Mouse (Mus musculus): ENCODE results near the gene Atp2b2. TPM values are rescaled to one million over a fixed set of nuclear protein-coding genes. Genes with fewer than 3 reads are reported as not detected.

Atp2b2 gene
- polyA plus RNA-seq, 1 experiment, result not detected

DNA sequence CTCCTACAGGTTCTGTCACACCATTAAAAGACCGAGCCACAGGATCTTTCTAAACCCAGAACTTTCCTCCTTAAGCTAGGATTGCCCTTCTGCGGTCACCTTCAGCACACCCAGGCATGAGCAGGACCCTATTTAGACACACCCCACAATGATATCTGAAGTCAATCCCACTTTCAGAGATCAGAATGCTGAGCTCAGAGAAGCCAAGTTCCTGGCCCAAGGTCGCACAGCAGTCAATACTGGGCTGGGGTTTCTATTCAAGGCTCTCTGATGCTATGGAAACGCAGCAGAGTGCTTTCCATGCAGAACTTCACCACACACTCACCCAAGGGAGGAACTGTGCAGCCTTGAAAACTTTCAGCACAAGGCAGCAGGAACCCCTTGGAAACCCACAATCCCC, 157.6 kb downstream of the Atp2b2 start:
- no peak overlapping the region for H3K4me3 ChIP-seq (ENCODE audit: insufficient read depth, low read length)
- no peak for TF ChIP-seq POLR2A (IDR thresholded peaks at IDR 0.05; ENCODE audit: low read depth, low read length)
- TF ChIP-seq CTCF (IDR thresholded peaks at IDR 0.05; ENCODE audit: borderline replicate concordance, insufficient read depth, low read length), result no peak
- H3K27ac ChIP-seq (ENCODE audit: insufficient read depth, low read length), result no peak overlapping the region
- no peaks in the 10 kb centered on the region for H3K4me1 ChIP-seq (ENCODE audit: control insufficient read depth, insufficient read depth, low read length)

DNA sequence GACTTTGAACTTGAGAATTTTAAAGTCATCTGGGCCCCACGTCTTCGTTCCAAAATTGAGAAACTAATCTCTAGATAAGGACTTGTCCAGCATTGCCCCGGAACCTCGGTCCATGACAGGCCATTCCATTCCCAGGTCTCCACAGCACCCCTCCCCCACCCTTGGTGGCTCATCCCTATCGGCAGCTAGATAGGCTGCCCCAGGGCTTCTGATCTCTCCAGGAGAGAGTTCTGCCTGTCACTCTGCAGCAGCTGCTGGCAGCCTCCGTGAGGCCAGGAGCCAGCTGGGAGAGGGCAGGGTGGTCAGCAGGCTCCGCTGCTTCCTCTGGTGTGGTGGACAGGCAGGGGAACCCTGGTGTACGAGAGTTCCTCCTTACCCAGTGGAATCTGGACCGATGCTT, 159.2 kb downstream of the Atp2b2 start:
- TF ChIP-seq CTCF (IDR thresholded peaks at IDR 0.05; ENCODE audit: borderline replicate concordance, insufficient read depth, low read length) (no peak), POLR2A (IDR thresholded peaks at IDR 0.05; ENCODE audit: low read depth, low read length) (no peak)
- H3K4me3 ChIP-seq (ENCODE audit: insufficient read depth, low read length), result no peak overlapping the region
- no peak overlapping the region for H3K27ac ChIP-seq (ENCODE audit: insufficient read depth, low read length)
- H3K4me1 ChIP-seq (ENCODE audit: control insufficient read depth, insufficient read depth, low read length), result no peaks in the 10 kb centered on the region

DNA sequence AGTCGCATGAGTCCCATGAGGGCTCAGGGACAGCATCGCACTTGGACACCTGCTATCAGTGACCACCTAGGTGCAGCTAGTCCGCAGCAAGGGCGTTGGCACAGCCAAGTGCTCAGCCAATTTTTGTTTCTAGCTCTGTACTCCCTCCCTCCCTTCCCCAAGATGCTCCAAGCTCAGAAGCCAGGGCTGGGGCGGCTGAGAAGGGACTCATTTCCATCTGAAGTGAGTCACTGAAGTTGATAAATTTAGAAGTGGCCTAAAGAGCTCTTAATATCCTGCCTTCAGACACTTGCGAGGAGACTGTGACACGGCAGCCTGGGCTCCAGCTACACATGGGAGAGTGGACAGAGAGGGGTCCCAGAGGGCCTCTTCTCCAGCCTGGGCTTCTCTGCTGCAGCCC, 160.0 kb downstream of the Atp2b2 start:
- H3K27ac ChIP-seq (ENCODE audit: insufficient read depth, low read length), result no peak overlapping the region
- TF ChIP-seq CTCF (IDR thresholded peaks at IDR 0.05; ENCODE audit: borderline replicate concordance, insufficient read depth, low read length) (no peak), POLR2A (IDR thresholded peaks at IDR 0.05; ENCODE audit: low read depth, low read length) (no peak)
- no peaks in the 10 kb centered on the region for H3K4me1 ChIP-seq (ENCODE audit: control insufficient read depth, insufficient read depth, low read length)
- H3K4me3 ChIP-seq (ENCODE audit: insufficient read depth, low read length), result no peak overlapping the region

DNA sequence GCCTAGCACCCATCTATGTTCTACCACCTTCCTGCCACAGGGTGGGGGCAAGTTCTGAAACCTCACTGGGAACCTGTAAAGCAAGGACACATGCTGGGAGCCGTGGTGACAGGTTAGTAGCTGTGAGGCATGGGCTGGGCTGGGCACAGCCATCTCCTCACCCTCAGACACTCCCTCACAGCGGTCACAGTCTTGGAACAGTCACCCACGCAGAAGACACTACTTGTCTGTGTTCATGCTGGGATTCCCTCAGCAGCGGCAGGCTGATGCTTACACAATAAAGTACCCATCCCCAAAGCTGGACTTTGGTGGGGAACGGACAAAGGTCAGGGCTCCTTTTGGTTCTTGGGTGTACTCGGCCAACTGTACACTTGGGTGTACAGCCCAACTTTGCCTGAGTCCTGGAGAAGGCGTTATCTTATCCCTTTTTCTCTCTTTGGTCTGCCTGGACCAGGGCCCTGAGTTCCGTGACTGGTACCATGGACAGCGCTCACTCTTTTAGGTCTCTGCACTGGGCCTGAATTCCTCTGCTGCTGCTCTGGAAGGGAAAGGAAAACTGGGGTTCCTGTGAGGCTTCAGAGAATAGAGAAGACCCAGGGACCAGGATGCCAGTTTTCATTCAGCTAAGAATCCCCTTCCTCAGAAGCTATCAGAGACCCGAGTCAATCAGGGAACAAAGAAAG, 160.7 kb downstream of the Atp2b2 start:
- Histone ChIP-seq H3K27ac (ENCODE audit: insufficient read depth, low read length) (no peak overlapping the region), H3K4me3 (ENCODE audit: insufficient read depth, low read length) (no peak overlapping the region), H3K4me1 (ENCODE audit: control insufficient read depth, insufficient read depth, low read length) (no peaks in the 10 kb centered on the region)
- TF ChIP-seq CTCF (IDR thresholded peaks at IDR 0.05; ENCODE audit: borderline replicate concordance, insufficient read depth, low read length) (no peak), POLR2A (IDR thresholded peaks at IDR 0.05; ENCODE audit: low read depth, low read length) (no peak)

DNA sequence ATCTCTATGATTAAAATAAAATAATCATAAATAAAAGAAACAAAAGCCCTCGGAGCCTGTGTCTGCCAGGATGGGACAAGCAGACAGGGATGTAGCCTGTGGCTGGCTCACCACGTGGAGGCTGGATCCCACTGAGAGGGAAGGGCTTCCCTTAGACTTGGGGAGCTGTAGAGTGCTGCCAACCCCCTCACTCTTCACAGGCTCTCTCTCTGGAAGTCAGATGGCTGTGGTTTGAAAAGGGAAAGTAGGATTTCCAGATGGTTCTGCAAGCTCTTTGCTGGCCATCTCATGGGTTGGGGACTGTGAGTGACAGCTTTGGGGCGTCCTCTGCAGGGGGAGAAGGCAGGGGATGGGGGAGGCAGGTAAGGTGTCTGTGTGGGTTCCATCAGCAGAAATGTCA, 163.0 kb downstream of the Atp2b2 start:
- no peak overlapping the region for H3K27ac ChIP-seq (ENCODE audit: insufficient read depth, low read length)
- TF ChIP-seq POLR2A (IDR thresholded peaks at IDR 0.05; ENCODE audit: low read depth, low read length), result no peak
- no peak for TF ChIP-seq CTCF (IDR thresholded peaks at IDR 0.05; ENCODE audit: borderline replicate concordance, insufficient read depth, low read length)
- H3K4me1 ChIP-seq (ENCODE audit: control insufficient read depth, insufficient read depth, low read length), result no peaks in the 10 kb centered on the region

DNA sequence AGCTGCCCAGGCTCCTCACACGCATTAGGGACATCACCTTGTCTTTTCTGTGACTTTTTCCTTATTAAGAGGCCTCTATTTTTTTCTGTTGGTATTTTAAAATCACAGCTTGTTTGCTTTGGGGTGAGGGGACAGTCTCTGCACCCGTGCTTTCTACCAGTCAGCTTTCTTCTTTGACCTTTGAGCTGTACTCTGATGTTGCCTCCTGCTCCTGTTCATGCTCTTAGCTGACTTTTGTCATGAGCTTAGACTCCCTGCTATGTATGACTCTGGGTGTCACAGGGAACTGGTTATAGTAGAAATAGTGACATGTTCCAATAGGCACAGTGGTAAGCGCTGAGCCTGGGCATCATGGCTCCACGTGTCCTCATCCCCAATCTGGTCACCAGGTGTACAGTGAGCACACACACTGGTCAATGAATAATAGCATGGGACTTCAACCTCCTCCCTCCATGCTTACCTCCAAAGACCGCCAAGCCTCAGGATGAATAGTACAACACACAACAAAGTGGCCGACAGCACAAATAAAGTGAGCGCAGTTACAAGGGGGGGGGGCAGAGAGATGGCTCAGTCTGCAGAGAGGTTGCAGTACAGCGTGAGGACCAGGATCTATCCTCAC, 163.8 kb downstream of the Atp2b2 start:
- no peak for TF ChIP-seq POLR2A (IDR thresholded peaks at IDR 0.05; ENCODE audit: low read depth, low read length)
- no peaks in the 10 kb centered on the region for H3K4me1 ChIP-seq (ENCODE audit: control insufficient read depth, insufficient read depth, low read length)
- no peak overlapping the region for H3K4me3 ChIP-seq (ENCODE audit: insufficient read depth, low read length)
- no peak overlapping the region for H3K27ac ChIP-seq (ENCODE audit: insufficient read depth, low read length)

More for the DNA sequence above, 163.0 kb downstream of the Atp2b2 start:
- no peak overlapping the region for H3K4me3 ChIP-seq (ENCODE audit: insufficient read depth, low read length)

DNA sequence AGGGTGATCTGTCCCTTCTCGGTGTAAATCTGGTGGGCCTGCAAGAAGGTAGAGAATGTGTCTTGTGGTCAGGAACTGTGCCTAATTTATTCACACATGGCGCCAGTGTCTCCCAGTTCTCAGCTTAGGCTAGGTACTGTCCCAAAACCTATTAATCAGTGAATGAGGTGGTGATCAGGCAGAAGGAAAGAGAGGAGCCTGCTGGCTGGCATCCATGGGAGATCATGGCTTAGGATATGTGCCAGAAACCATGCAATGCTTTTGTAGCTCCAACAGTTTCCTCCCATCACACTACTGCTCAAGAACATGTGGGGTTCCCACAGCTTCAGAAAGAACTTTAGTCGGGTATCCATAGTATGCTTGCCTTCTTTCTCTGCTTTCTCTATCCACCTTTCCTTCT, 165.8 kb downstream of the Atp2b2 start:
- H3K27ac ChIP-seq (ENCODE audit: insufficient read depth, low read length), result no peak overlapping the region
- H3K4me3 ChIP-seq (ENCODE audit: insufficient read depth, low read length), result no peak overlapping the region
- no peaks in the 10 kb centered on the region for H3K4me1 ChIP-seq (ENCODE audit: control insufficient read depth, insufficient read depth, low read length)
- TF ChIP-seq POLR2A (IDR thresholded peaks at IDR 0.05; ENCODE audit: low read depth, low read length) (no peak), CTCF (IDR thresholded peaks at IDR 0.05; ENCODE audit: borderline replicate concordance, insufficient read depth, low read length) (no peak)

DNA sequence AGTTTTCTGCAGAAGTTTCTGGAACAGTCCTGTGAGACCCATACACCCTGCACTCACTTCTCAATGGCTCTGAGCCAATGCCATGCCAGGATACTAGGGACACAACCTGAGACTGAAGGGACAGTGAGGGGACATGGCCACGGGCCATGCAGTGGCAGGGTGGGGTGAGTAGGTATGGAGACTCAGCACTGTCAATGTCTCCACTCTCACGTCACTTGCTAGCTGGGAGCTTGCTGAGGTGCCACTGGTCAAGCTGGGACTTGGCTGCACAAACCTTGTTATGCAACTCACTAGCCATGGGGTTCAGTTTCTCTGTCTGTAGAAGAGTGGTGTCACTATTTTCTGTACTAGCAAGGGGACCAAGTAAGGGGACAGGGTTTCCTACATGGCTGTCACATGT, 167.2 kb downstream of the Atp2b2 start:
- no peak for TF ChIP-seq CTCF (IDR thresholded peaks at IDR 0.05; ENCODE audit: borderline replicate concordance, insufficient read depth, low read length)
- no peak for TF ChIP-seq POLR2A (IDR thresholded peaks at IDR 0.05; ENCODE audit: low read depth, low read length)
- no peak overlapping the region for H3K27ac ChIP-seq (ENCODE audit: insufficient read depth, low read length)
- H3K4me3 ChIP-seq (ENCODE audit: insufficient read depth, low read length), result no peak overlapping the region
- no peaks in the 10 kb centered on the region for H3K4me1 ChIP-seq (ENCODE audit: control insufficient read depth, insufficient read depth, low read length)

DNA sequence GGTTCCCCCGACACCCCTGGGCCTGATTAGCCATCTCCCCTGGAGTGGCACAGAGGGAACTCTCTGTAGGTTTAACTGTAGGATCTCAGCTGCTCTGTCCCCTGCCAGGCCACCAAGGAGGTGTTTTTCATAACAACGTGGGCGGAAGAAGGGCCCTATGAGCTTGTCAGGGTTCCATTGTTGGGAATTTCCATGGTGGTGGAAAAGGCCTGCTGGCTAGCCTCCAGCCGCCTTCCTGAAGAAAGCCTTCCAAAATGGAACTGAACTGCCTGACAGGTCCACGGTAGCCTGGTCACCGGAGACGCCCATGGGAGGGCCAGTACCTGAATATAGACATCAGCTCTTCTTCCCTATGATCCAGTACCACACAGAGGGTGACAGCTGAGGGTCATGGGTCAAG, 169.8 kb downstream of the Atp2b2 start:
- H3K4me1 ChIP-seq (ENCODE audit: control insufficient read depth, insufficient read depth, low read length), result no peaks in the 10 kb centered on the region
- H3K27ac ChIP-seq (ENCODE audit: insufficient read depth, low read length), result no peak overlapping the region
- no peak for TF ChIP-seq CTCF (IDR thresholded peaks at IDR 0.05; ENCODE audit: borderline replicate concordance, insufficient read depth, low read length)
- TF ChIP-seq POLR2A (IDR thresholded peaks at IDR 0.05; ENCODE audit: low read depth, low read length), result no peak
- no peak overlapping the region for H3K4me3 ChIP-seq (ENCODE audit: insufficient read depth, low read length)

DNA sequence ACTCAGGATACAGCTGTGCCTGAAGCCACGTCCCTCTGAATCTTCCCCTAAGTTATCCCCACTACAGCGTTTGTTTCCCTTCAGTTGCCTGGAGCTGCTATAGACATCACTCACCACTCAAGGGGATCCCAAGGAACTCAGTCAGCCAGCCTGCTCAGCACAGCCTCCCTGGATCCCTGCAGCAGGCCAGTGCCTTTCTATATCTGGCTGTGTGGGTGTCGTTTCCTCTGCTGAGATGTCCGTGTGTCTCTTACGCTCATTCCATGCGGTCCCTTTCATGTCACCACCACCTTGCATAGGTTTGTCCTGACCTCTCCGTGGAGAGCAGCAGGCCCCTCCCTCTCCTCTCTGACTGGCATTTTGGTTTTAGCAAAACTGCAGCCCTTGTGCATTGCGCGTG, 171.6 kb downstream of the Atp2b2 start:
- H3K4me3 ChIP-seq (ENCODE audit: insufficient read depth, low read length), result no peak overlapping the region
- TF ChIP-seq CTCF (IDR thresholded peaks at IDR 0.05; ENCODE audit: borderline replicate concordance, insufficient read depth, low read length) (no peak), POLR2A (IDR thresholded peaks at IDR 0.05; ENCODE audit: low read depth, low read length) (no peak)
- H3K27ac ChIP-seq (ENCODE audit: insufficient read depth, low read length), result no peak overlapping the region
- H3K4me1 ChIP-seq (ENCODE audit: control insufficient read depth, insufficient read depth, low read length), result no peaks in the 10 kb centered on the region

Data from embryonic fibroblast, embryonic 13.5 days (primary cell).